Mouse (Mus musculus) heart, postnatal 0 days (tissue): ENCODE data around the gene Hsd3b4. TPM values are rescaled to one million over a fixed set of nuclear protein-coding genes. Genes with fewer than 3 reads are reported as not detected.
"Not testable (repeated sequence)": the region's sequence is repeated elsewhere in the genome, so short reads cannot be mapped to it uniquely, and the experiment has no call there.

Source experiments
- ATAC-seq: fragments of 200-750 bp; cut with Nextera tagmentation; 2 replicates; pipeline ENCODE4 v1.8.0; 2017; ENCODE audit warnings: low read depth, moderate number of reproducible peaks, moderate library complexity; ENCODE audit not compliant: insufficient read depth
- DNase-seq: peaks from one replicate; pipeline ENCODE4 v3.0.0-alpha.2; 2016; ENCODE audit warnings: low spot score
- H3K27ac ChIP-seq: fragments of 300-500 bp; sonication (generic); 2 replicates; pipeline ENCODE4 v1.5.1; 2014; ENCODE audit warnings: low read depth, mild to moderate bottlenecking
- H3K27me3 ChIP-seq: fragments of 300-500 bp; sonication (generic); 2 replicates; pipeline ENCODE4 v1.6.1; 2014; ENCODE audit warnings: low read length, mixed read lengths; ENCODE audit not compliant: control insufficient read depth, insufficient read depth
- H3K36me3 ChIP-seq: fragments of 300-500 bp; sonication (generic); replicated peaks from 2 replicates; pipeline ENCODE4 v1.6.1; 2014; ENCODE audit warnings: low read length, mixed read lengths; ENCODE audit not compliant: control insufficient read depth, insufficient read depth
- H3K4me1 ChIP-seq: fragments of 300-500 bp; sonication (generic); 2 replicates; pipeline ENCODE4 v1.6.1; 2014; ENCODE audit warnings: antibody characterized with exemption; ENCODE audit not compliant: control insufficient read depth, insufficient read depth
- H3K4me2 ChIP-seq: fragments of 300-500 bp; sonication (generic); 2 replicates; pipeline ENCODE4 v1.6.1; 2014; ENCODE audit warnings: low read depth, mild to moderate bottlenecking, low read length, moderate library complexity
- H3K4me3 ChIP-seq: fragments of 300-500 bp; sonication (generic); 2 replicates; pipeline ENCODE4 v1.5.1; 2014; ENCODE audit warnings: low read depth, low read length
- H3K9ac ChIP-seq: fragments of 300-500 bp; sonication (generic); replicated peaks from 2 replicates; pipeline ENCODE4 v1.6.1; 2014; ENCODE audit warnings: low read depth, low read length, mixed read lengths
- H3K9me3 ChIP-seq: fragments of 300-500 bp; sonication (generic); replicated peaks from 2 replicates; pipeline ENCODE4 v1.6.1; 2016; ENCODE audit warnings: low read length; ENCODE audit not compliant: control insufficient read depth
- WGBS: fragments of 180-500 bp; shearing (Covaris S2); extraction: QIAGEN DNeasy Blood & Tissue Kit; methylation state at CpG from one replicate; pipeline ENCODE4 v1.1.7; 2014; 5-methylcytosine and 5-hydroxymethylcytosine counted together
- polyA plus RNA-seq: library from polyadenylated mRNA; unstranded; fragments of >200 nt; fragmentation: Nextera tagmentation; extraction: Ambion mirVana; gene quantifications from 2 replicates; pipeline ENCODE4 v1.2.1, GENCODE M21; 2015
- total RNA-seq: library from RNA; depleted of rRNA; stranded (reverse); fragments of >200 nt; gene quantifications from 2 replicates; pipeline ENCODE4 v1.2.3, GENCODE M21; 2014; ENCODE audit warnings: low replicate concordance

Gene Hsd3b4
- total and polyA plus RNA-seq, 2 experiments from 2014 or later = not detected

GRCm38 (mm10) chr3:98497401-98497800, 12.9 kb downstream of the Hsd3b4 start:
- not testable (repeated sequence) for H3K27ac ChIP-seq, H3K4me1 ChIP-seq, H3K4me2 ChIP-seq, ATAC-seq, H3K36me3 ChIP-seq, DNase-seq, H3K27me3 ChIP-seq, H3K4me3 ChIP-seq, H3K9ac ChIP-seq, H3K9me3 ChIP-seq

GRCm38 (mm10) chr3:98496762-98497161, 13.6 kb downstream of the Hsd3b4 start:
- not testable (repeated sequence) for H3K27ac ChIP-seq, ATAC-seq, H3K9ac ChIP-seq, H3K4me1 ChIP-seq, H3K9me3 ChIP-seq, DNase-seq, H3K4me3 ChIP-seq, H3K4me2 ChIP-seq, H3K36me3 ChIP-seq, H3K27me3 ChIP-seq
- WGBS = no CpG with 5 or more reads among the region's 2 CpGs

DNA sequence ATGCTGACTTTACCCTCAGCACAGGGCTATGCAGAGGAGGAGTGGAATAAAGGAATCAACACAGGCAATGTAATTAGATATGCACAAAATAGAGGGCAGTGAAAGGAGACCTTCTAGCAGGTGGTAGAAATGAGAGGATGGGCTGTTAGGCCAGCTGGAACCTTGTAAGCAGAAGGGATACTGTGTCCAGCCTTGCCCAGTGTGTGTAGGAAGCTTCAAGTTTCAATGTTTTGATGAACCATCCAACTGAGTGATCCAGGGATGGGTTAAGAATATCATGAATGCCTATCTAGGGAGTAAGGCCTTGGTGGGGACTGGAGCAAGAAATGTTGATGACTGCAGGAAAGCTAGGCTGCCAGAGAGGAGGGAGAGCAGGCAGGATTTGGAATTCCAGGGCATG, 15.3 kb downstream of the Hsd3b4 start:
- not testable (repeated sequence) for ATAC-seq, H3K36me3 ChIP-seq, H3K4me2 ChIP-seq, H3K4me3 ChIP-seq, H3K9ac ChIP-seq, H3K4me1 ChIP-seq, DNase-seq, H3K9me3 ChIP-seq, H3K27me3 ChIP-seq, H3K27ac ChIP-seq

- DNase-seq, H3K4me3 ChIP-seq, H3K4me1 ChIP-seq, ATAC-seq, H3K4me2 ChIP-seq, H3K27me3 ChIP-seq, H3K36me3 ChIP-seq, H3K27ac ChIP-seq, H3K9me3 ChIP-seq, H3K9ac ChIP-seq: not testable (repeated sequence)
Observed at GRCm38 (mm10) chr3:98494184-98494583, 16.1 kb downstream of the Hsd3b4 start.

DNA sequence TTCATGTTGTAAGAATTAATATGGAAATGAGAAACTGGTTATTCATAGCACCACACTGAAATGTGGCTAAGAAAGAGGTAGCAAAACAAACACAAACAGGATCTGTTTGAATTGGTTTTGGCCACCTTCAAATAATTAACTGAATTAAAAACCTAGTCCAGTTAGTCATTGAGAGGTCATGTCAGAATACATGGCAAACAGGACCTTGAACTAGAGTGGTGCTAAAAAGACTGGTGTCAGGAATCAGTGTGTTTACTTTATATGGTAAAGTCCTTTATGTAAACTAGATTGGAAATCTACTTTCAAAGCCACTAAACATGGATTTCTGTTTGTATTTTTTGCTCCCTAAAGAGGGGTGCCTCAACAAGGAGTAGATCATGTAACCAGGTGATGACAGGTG, 38.8 kb downstream of the Hsd3b4 start:
- not testable (repeated sequence) for H3K9me3 ChIP-seq, H3K27ac ChIP-seq, H3K27me3 ChIP-seq, H3K4me1 ChIP-seq, H3K4me3 ChIP-seq, DNase-seq, H3K9ac ChIP-seq, H3K36me3 ChIP-seq, H3K4me2 ChIP-seq, ATAC-seq

DNA sequence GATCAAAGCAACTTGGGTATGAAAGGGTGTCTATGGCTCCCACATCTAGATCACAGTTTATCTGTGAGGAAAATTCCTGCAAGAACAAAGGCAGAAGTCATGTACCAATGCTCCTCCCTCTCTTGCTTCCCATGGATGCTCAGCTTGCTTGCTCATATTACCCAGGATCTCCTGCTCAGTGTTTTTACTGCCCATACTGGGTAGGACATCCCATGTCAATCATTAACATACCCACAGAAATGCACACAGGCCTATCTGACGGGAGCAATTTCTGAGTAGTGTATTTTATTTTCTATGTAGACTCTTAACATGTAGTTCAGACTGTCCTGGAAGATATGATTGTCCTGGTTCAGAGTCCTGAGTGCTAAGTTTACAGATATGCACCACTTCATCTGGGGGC, 39.3 kb downstream of the Hsd3b4 start:
- H3K9ac ChIP-seq, H3K4me1 ChIP-seq, ATAC-seq, H3K9me3 ChIP-seq, DNase-seq, H3K27me3 ChIP-seq, H3K4me2 ChIP-seq, H3K27ac ChIP-seq, H3K4me3 ChIP-seq, H3K36me3 ChIP-seq: not testable (repeated sequence)
- WGBS = no CpG with 5 or more reads among the region's 1 CpGs

GRCm38 (mm10) chr3:98469323-98469722, 41.0 kb downstream of the Hsd3b4 start:
- not testable (repeated sequence) for H3K4me1 ChIP-seq, H3K36me3 ChIP-seq, H3K27ac ChIP-seq, H3K4me2 ChIP-seq, ATAC-seq, DNase-seq, H3K27me3 ChIP-seq, H3K9ac ChIP-seq, H3K9me3 ChIP-seq, H3K4me3 ChIP-seq
- WGBS = 0% methylated on average over 1 of the region's 2 CpGs

DNA sequence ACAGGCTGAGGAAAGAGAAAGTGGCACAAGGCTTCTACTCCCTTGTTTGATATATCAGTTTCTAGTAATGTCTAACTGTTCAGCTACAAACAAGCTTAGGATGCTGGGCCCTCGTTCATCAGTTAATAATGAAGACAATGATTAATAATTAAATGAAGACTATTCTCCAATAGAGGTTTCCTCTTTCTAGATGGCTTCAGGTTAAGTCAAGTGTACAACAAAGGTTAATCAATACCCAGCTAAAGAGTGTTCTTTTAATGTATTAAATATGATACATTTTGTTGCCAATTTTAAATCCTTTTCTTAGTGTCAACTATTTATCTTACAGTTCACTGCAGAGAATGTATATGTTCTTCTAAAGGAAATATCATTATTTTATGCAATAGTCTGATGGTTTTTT, 53.3 kb downstream of the Hsd3b4 start, which contains the start of gene Gm4450:
Gene Gm4450 (minus strand): TSS at position 101 of the 400 bp plus-strand sequence.
- ATAC-seq = not testable (repeated sequence)
- no CpG with 5 or more reads among the region's 1 CpGs for WGBS

DNA sequence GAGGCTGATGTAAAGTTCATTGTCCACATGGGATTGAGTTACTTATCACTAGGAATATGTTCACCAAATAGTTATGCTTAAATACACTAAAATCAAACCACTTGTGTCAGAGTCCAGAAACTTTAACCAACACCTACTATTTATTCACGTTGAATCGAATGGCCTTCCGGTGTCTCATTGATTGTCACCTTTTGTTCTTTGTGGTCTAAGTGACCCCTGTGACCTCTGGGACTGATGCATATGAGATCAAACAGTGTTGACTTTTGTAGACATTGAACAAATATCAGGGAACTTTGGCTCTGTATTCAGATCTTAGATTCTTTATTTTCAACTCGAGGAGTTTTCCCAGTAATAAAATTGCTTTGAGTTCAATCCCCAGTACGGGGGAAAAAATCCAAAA, 56.5 kb downstream of the Hsd3b4 start:
- ATAC-seq, H3K36me3 ChIP-seq, H3K27ac ChIP-seq, H3K27me3 ChIP-seq, H3K4me2 ChIP-seq, H3K9ac ChIP-seq, DNase-seq, H3K4me3 ChIP-seq, H3K9me3 ChIP-seq, H3K4me1 ChIP-seq: not testable (repeated sequence)
- 79% methylated on average over 4 of the region's 5 CpGs for WGBS

More for the DNA sequence above, 53.3 kb downstream of the Hsd3b4 start, which contains the start of gene Gm4450:
- DNase-seq, H3K9me3 ChIP-seq, H3K27ac ChIP-seq, H3K4me1 ChIP-seq, H3K4me2 ChIP-seq, H3K27me3 ChIP-seq, H3K36me3 ChIP-seq, H3K9ac ChIP-seq, H3K4me3 ChIP-seq: not testable (repeated sequence)
